Mouse (Mus musculus) limb, embryonic 12.5 days (tissue): ENCODE measurements around the gene Taar1. TPM values are rescaled to one million over a fixed set of nuclear protein-coding genes. Genes with fewer than 3 reads are reported as not detected.
A peak's percentile ranks its signal among the peaks of the same experiment; 100 is the strongest.

Experiments
- ATAC-seq: fragments of 200-750 bp; cut with Nextera tagmentation; 2 replicates; pipeline ENCODE4 v1.8.0; 2017; ENCODE audit warnings: low read depth, moderate TSS enrichment; ENCODE audit not compliant: insufficient number of reproducible peaks, insufficient read depth, low FRiP score, low TSS enrichment
- H3K27ac ChIP-seq: fragments of 300-500 bp; sonication (generic); 2 replicates; pipeline ENCODE4 v1.5.1; 2016; ENCODE audit warnings: mild to moderate bottlenecking, moderate library complexity
- H3K27me3 ChIP-seq: fragments of 300-500 bp; sonication (generic); 2 replicates; pipeline ENCODE4 v1.6.1; 2016; ENCODE audit warnings: mild to moderate bottlenecking, moderate library complexity
- H3K36me3 ChIP-seq: fragments of 300-500 bp; sonication (generic); 2 replicates; pipeline ENCODE4 v1.6.1; 2016; ENCODE audit warnings: mild to moderate bottlenecking, moderate library complexity
- H3K4me1 ChIP-seq: fragments of 300-500 bp; sonication (generic); replicated peaks from 2 replicates; pipeline ENCODE4 v1.6.1; 2016
- H3K4me2 ChIP-seq: fragments of 300-500 bp; sonication (generic); 2 replicates; pipeline ENCODE4 v1.6.1; 2016; ENCODE audit warnings: mild to moderate bottlenecking, moderate library complexity
- H3K4me3 ChIP-seq: fragments of 300-500 bp; sonication (generic); replicated peaks from 2 replicates; pipeline ENCODE4 v1.5.1; 2016; ENCODE audit warnings: mild to moderate bottlenecking
- H3K9ac ChIP-seq: fragments of 300-500 bp; sonication (generic); replicated peaks from 2 replicates; pipeline ENCODE4 v1.6.1; 2016; ENCODE audit warnings: mild to moderate bottlenecking, moderate library complexity
- H3K9me3 ChIP-seq: fragments of 300-500 bp; sonication (generic); 2 replicates; pipeline ENCODE4 v1.6.1; 2016; ENCODE audit warnings: mild to moderate bottlenecking, moderate library complexity
- WGBS: fragments of 180-500 bp; shearing (Covaris S2); methylation state at CpG from one replicate; pipeline ENCODE4 v1.1.7; 2016; 5-methylcytosine and 5-hydroxymethylcytosine counted together
- polyA plus RNA-seq: library from polyadenylated mRNA; unstranded; fragments of >200 nt; fragmentation: Nextera tagmentation; extraction: Ambion mirVana; gene quantifications from 2 replicates; pipeline ENCODE4 v1.2.1, GENCODE M21; 2016

The Taar1 gene
- not detected in 2 replicates for polyA plus RNA-seq

- Histone ChIP-seq H3K36me3 (no peaks in the 10 kb centered on the region), H3K9ac (no peak within 1 kb of the TSS), H3K4me1 (no peaks in the 10 kb centered on the region), H3K4me3 (no peak within 1 kb of the TSS), H3K27ac (no peak within 1 kb of the TSS), H3K4me2 (no peak within 1 kb of the TSS), H3K9me3 (no peaks in the 10 kb centered on the region), H3K27me3 (no peaks in the 10 kb centered on the region)
- ATAC-seq, result no peak
- 93% methylated on average over 4 of the region's 4 CpGs for WGBS
Measured at GRCm38 (mm10) chr10:23920056-23920455, at the start of gene Taar1. Taar1 (plus strand) TSS chr10:23920356.

- no peak overlapping the region for H3K9ac ChIP-seq
- H3K4me1 ChIP-seq, result no peaks in the 10 kb centered on the region
- no peak overlapping the region for H3K27ac ChIP-seq
- no peaks in the 10 kb centered on the region for H3K9me3 ChIP-seq
- WGBS, result 90% methylated on average over 6 of the region's 6 CpGs
- H3K36me3 ChIP-seq, result no peaks in the 10 kb centered on the region
- no peak overlapping the region for H3K4me2 ChIP-seq
- ATAC-seq, result no peak
- no peaks in the 10 kb centered on the region for H3K27me3 ChIP-seq
- H3K4me3 ChIP-seq, result no peak overlapping the region
Measured at GRCm38 (mm10) chr10:23880695-23881094, 39.5 kb upstream of the Taar1 start.

GRCm38 (mm10) chr10:23884910-23885309 is 35.2 kb upstream of the Taar1 start:
- no peaks in the 10 kb centered on the region for H3K36me3 ChIP-seq
- H3K9me3 ChIP-seq, result no peaks in the 10 kb centered on the region
- no peaks in the 10 kb centered on the region for H3K27me3 ChIP-seq
- no peak overlapping the region for H3K4me3 ChIP-seq
- H3K4me1 ChIP-seq, result no peaks in the 10 kb centered on the region
- 92% methylated on average over 1 of the region's 1 CpGs for WGBS
- H3K27ac ChIP-seq, result no peak overlapping the region
- no peak overlapping the region for H3K4me2 ChIP-seq
- no peak for ATAC-seq
- H3K9ac ChIP-seq, result no peak overlapping the region

GRCm38 (mm10) chr10:23886060-23886459 is 34.1 kb upstream of the Taar1 start:
- Histone ChIP-seq H3K4me2 (no peak overlapping the region), H3K27me3 (no peaks in the 10 kb centered on the region), H3K9me3 (no peaks in the 10 kb centered on the region), H3K9ac (no peak overlapping the region), H3K4me3 (no peak overlapping the region), H3K36me3 (no peaks in the 10 kb centered on the region), H3K27ac (no peak overlapping the region), H3K4me1 (no peaks in the 10 kb centered on the region)
- no peak for ATAC-seq
- WGBS, result 85% methylated on average over 3 of the region's 3 CpGs

GRCm38 (mm10) chr10:23892987-23893386 is 27.2 kb upstream of the Taar1 start:
- no peak overlapping the region for H3K27ac ChIP-seq
- H3K4me3 ChIP-seq, result no peak overlapping the region
- no peaks in the 10 kb centered on the region for H3K36me3 ChIP-seq
- no peak overlapping the region for H3K9ac ChIP-seq
- ATAC-seq, result no peak
- H3K4me2 ChIP-seq, result no peak overlapping the region
- no peaks in the 10 kb centered on the region for H3K9me3 ChIP-seq
- H3K27me3 ChIP-seq, result no peaks in the 10 kb centered on the region
- 93% methylated on average over 1 of the region's 1 CpGs for WGBS
- H3K4me1 ChIP-seq, result peaks cover 11% of the 10 kb centered on the region; the same call in 1 of the 2 replicates

- WGBS, result 22% methylated on average over 21 of the region's 21 CpGs
- Histone ChIP-seq H3K36me3 (no peaks in the 10 kb centered on the region), H3K4me2 (peak within 1 kb of the TSS; percentile 65), H3K9ac (0 out of 2 replicates have a peak within 1 kb of the TSS, but pooled peaks have one; percentile 35), H3K9me3 (no peaks in the 10 kb centered on the region), H3K4me3 (peak within 1 kb of the TSS; percentile 27), H3K27ac (no peak within 1 kb of the TSS), H3K27me3 (no peaks in the 10 kb centered on the region), H3K4me1 (peaks cover 11% of the 10 kb centered on the region; the same call in 1 of the 2 replicates)
- peak; percentile 66; the same call in 1 of the 2 replicates for ATAC-seq
Measured at GRCm38 (mm10) chr10:23894601-23895349, 25.4 kb upstream of the Taar1 start, which contains the start of gene Vnn1. Vnn1 (plus strand) TSS chr10:23894688.

GRCm38 (mm10) chr10:23895376-23895775 is 24.8 kb upstream of the Taar1 start:
- H3K27me3 ChIP-seq, result no peaks in the 10 kb centered on the region
- H3K4me2 ChIP-seq, result 0 out of 2 replicates have a peak overlapping the region, but pooled peaks have one; percentile 65
- H3K4me1 ChIP-seq, result peaks cover 11% of the 10 kb centered on the region; the same call in 1 of the 2 replicates
- no peak overlapping the region for H3K9ac ChIP-seq
- no peak for ATAC-seq
- no peak overlapping the region for H3K4me3 ChIP-seq
- no peak overlapping the region for H3K27ac ChIP-seq
- no peaks in the 10 kb centered on the region for H3K36me3 ChIP-seq
- H3K9me3 ChIP-seq, result no peaks in the 10 kb centered on the region
- 75% methylated on average over 7 of the region's 7 CpGs for WGBS

GRCm38 (mm10) chr10:23901119-23901518 is 19.0 kb upstream of the Taar1 start:
- Histone ChIP-seq H3K4me2 (no peak overlapping the region), H3K4me3 (no peak overlapping the region), H3K36me3 (no peaks in the 10 kb centered on the region), H3K9ac (no peak overlapping the region), H3K27ac (no peak overlapping the region), H3K9me3 (no peaks in the 10 kb centered on the region), H3K27me3 (no peaks in the 10 kb centered on the region), H3K4me1 (no peaks in the 10 kb centered on the region)
- WGBS, result 89% methylated on average over 3 of the region's 3 CpGs
- no peak for ATAC-seq

GRCm38 (mm10) chr10:23905661-23906060 is 14.5 kb upstream of the Taar1 start:
- Histone ChIP-seq H3K4me3 (no peak overlapping the region), H3K4me1 (no peaks in the 10 kb centered on the region), H3K27ac (no peak overlapping the region), H3K27me3 (no peaks in the 10 kb centered on the region), H3K36me3 (no peaks in the 10 kb centered on the region), H3K9ac (no peak overlapping the region), H3K4me2 (no peak overlapping the region), H3K9me3 (no peaks in the 10 kb centered on the region)
- WGBS, result 90% methylated on average over 1 of the region's 1 CpGs
- no peak for ATAC-seq

GRCm38 (mm10) chr10:23922468-23922867 is 2.3 kb downstream of the Taar1 start:
- no peak overlapping the region for H3K9ac ChIP-seq
- H3K4me3 ChIP-seq, result no peak overlapping the region
- H3K4me2 ChIP-seq, result no peak overlapping the region
- no peak overlapping the region for H3K27ac ChIP-seq
- no peaks in the 10 kb centered on the region for H3K36me3 ChIP-seq
- ATAC-seq, result no peak
- H3K9me3 ChIP-seq, result no peaks in the 10 kb centered on the region
- H3K27me3 ChIP-seq, result no peaks in the 10 kb centered on the region
- WGBS, result 79% methylated on average over 3 of the region's 3 CpGs
- no peaks in the 10 kb centered on the region for H3K4me1 ChIP-seq

- no peaks in the 10 kb centered on the region for H3K27me3 ChIP-seq
- no peaks in the 10 kb centered on the region for H3K4me1 ChIP-seq
- H3K4me3 ChIP-seq, result no peak overlapping the region
- no peak overlapping the region for H3K4me2 ChIP-seq
- H3K27ac ChIP-seq, result no peak overlapping the region
- no peak overlapping the region for H3K9ac ChIP-seq
- no peaks in the 10 kb centered on the region for H3K9me3 ChIP-seq
- 93% methylated on average over 2 of the region's 2 CpGs for WGBS
- ATAC-seq, result no peak
- no peaks in the 10 kb centered on the region for H3K36me3 ChIP-seq
Measured at GRCm38 (mm10) chr10:23923941-23924340, 3.8 kb downstream of the Taar1 start.

GRCm38 (mm10) chr10:23937613-23938012 is 17.5 kb downstream of the Taar1 start:
- no peaks in the 10 kb centered on the region for H3K27me3 ChIP-seq
- WGBS, result 23% methylated on average over 4 of the region's 4 CpGs
- no peak overlapping the region for H3K4me3 ChIP-seq
- no peak overlapping the region for H3K27ac ChIP-seq
- no peak overlapping the region for H3K9ac ChIP-seq
- H3K36me3 ChIP-seq, result no peaks in the 10 kb centered on the region
- no peaks in the 10 kb centered on the region for H3K4me1 ChIP-seq
- no peaks in the 10 kb centered on the region for H3K9me3 ChIP-seq
- ATAC-seq, result no peak
- H3K4me2 ChIP-seq, result no peak overlapping the region
